Mouse (Mus musculus) skeletal muscle tissue, postnatal 0 days (tissue): ENCODE measurements around the gene Ccdc136. TPM values are rescaled to one million over a fixed set of nuclear protein-coding genes. Genes with fewer than 3 reads are reported as not detected.

Experiments used
- microRNA-seq, 2 experiments: library from miRNA; unstranded; fragments of <30 nt; microRNA quantifications; one replicate each; pipeline ENCODE4; 2016
- polyA plus RNA-seq: library from polyadenylated mRNA; unstranded; fragments of >200 nt; fragmentation: Nextera tagmentation; extraction: Ambion mirVana; gene quantifications from 2 replicates; pipeline ENCODE4 v1.2.1, GENCODE M21; 2015

The Ccdc136 gene
- 15.9 and 16.1 TPM in 2 replicates for polyA plus RNA-seq

DNA sequence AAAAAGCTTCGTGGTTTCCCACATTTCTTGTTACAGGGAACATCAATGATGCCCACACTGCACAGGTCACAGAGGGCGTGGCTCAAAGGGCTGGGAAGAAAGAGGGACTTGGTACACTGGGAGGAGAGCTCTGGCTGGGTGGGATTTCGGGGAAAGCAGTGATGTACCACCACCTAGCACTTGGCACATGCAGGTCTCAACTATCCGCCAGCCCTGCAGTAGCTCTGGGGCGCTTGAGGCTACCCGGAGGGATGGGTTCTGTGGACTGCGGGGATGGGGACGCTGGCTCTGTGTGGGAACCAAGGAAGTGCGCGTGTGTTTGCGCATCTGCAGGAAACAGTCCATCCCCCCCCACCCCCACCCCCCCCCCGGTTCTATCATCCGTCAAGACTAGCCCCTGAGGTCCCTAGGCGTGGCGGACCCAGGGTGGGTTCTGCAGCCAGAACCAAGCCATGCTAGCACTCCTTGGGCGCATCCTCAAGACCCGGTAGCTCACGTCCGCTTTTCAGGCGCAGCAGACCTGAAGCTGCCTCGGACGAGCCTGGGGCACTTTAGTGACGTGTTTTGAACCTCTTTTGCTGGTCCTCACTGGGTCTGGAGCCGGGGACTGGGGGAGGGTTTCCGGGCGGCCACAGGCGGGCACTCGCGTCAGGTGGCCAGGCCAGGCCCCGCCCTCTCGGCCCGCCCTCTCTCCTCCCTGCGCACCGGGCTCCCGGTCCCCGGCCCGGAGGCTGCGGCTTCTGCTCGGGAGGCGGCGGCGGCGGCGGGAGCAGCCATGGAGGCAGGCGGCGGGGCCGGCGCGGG, at the start of gene Ccdc136:
Ccdc136 (plus strand) TSS at position 400 of the 804 bp plus-strand sequence.

DNA sequence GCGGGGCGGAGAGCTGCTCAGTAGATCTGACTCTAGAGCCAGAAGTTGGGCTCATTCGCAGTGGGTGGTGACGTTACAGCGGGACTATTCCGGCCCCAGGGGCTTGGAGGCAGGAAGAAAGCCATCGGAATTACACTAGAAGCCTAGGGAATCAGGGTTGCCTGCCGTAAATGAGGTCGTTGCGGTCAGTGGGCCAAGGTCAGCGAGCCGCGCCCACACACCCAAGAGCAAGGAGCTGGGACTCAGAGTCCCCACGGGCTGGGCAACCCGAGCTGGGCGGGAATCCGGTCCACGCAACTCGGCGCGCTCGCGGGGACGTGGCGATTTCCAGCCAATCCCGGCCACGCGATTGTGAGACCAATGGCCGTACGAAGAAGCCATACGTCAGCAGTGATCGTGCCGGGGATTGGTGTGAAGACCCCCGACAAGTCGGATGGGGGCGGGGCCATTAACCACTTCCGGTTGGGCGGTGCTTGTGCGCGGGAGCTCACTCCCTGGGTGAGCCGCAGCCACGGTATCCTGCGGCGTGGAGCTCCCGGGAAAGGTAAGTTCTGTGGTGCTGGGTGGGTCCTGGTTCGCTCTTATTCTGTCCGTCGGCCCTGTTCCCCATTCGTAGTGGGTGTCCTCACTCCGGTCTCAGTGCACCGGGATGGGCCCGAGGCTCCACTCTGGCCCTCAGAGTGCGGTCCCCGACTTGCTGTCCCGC, 48.3 kb upstream of the Ccdc136 start, which contains the start of gene Calu:
Calu (plus strand) TSS at position 405 of the 706 bp plus-strand sequence.

GRCm38 (mm10) chr6:29388052-29388518, 8.0 kb upstream of the Ccdc136 start, which contains the start of gene Opn1sw:
Opn1sw (minus strand) TSS chr6:29388468.

DNA sequence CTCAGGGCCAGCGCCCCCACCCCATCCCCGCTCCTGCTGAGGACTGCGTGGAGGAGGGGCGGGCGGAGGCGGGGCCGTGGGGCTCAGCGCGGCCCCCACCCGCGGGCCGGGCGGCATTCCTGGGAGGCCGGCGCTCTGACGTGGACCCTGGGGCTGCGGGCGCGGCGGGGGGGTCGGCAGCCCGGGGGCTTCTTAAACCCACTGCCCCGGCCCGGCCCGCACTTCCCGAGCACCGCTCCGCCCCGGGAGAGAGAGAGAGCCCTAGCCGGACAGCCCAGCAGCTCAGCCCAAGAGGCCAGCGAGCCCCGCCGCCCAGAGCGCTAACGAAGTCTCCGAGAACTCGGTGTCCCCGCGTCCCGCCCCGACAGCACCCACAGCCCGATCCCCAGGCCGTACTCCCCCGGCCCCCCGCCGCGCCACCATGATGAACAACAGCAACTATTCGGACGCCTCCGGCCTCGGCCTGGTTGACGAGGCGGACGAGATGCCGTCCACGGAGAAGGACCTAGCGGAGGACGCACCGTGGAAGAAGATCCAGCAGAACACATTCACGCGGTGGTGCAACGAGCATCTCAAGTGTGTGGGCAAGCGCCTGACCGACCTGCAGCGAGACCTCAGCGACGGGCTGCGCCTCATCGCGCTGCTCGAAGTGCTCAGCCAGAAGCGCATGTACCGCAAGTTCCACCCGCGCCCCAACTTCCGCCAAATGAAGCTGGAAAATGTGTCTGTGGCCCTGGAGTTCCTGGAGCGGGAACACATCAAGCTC, 37.1 kb downstream of the Ccdc136 start, which contains the start of gene Flnc:
Flnc (plus strand) TSS at position 219 of the 766 bp plus-strand sequence.

DNA sequence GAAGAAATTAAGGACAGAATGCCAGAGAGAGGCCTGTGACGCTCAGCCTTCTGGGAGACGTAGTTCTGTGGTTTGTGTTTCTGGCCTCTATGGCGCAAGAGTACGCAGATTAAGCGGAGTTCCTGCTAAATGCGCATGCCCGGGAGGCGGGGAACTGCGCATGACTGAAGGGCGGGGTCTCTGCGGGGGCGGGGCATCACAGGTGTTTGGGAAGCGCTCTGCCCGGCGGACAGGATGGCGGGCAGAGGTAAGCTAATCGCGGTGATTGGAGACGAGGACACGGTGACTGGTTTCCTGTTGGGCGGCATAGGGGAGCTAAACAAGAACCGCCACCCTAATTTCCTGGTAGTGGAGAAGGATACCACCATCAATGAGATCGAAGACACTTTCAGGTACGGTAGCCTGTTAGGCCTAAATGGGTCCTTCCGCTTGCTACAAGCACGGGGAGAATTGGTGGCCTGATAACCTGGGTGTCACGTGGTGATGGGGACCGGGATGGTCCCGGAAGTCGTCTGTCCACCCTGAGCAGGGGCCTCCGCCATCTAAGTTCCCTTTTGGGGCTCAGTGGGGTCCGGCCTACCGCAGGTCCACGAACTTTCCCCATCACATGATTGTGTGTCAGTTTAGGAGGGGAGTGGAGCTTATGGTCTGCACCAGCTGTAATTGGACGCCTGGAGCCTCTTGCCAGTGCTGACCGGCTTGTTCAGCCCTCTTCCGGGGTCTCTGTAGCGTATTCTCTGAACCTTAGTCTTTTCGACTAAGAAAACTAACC, 71.7 kb downstream of the Ccdc136 start, which contains the start of gene Atp6v1f:
Atp6v1f (plus strand) TSS at position 136 of the 772 bp plus-strand sequence.

DNA sequence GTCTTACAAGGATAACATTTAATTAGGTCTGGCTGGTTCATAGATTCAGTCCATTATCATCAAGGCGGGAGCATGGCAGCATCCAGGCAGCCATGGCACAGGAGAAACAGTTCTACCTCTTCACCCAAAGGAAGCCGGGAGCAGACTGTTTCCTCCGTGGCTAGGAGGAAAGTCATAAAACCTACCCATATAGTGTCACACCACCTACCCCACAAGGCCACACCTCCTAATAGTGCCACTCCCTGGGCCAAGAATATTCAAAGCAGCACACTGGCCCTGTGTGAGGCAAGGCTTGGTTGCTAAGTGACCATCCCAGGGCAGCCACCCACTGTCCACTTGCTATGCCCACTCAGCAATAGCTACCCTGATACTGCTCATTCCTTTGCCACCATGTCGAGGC, 75.0 kb downstream of the Ccdc136 start, which contains the start of gene Atp6v1fnb:
Atp6v1fnb (plus strand) TSS at position 301 of the 400 bp plus-strand sequence.

Small RNA genes within 50 kb of the gene (microRNA-seq; reads per million reads assigned to microRNA genes)
- 0 reads per million in 2 experiments for gene Gm26220
- gene Gm44354, result 0 reads per million in 2 experiments

Other genes with a start within 250 kb of the Ccdc136 start
- 9.2 and 10.6 TPM in 2 replicates for gene Rbm28, start 231.3 kb upstream of the Ccdc136 start, polyA plus RNA-seq
- gene Prrt4, start 216.7 kb upstream of the Ccdc136 start, polyA plus RNA-seq, result 0.10 and 0.24 TPM in 2 replicates
- gene Impdh1, start 179.9 kb upstream of the Ccdc136 start, polyA plus RNA-seq, result 21.1 and 23.9 TPM in 2 replicates
- 18.1 and 21.3 TPM in 2 replicates for gene Hilpda, start 123.8 kb upstream of the Ccdc136 start, polyA plus RNA-seq
- gene Fam71f2, start 116.7 kb upstream of the Ccdc136 start, polyA plus RNA-seq, result 0.40 TPM in 1 of 2 replicates, not detected in the other
- not detected in 2 replicates for gene Fam71f1, start 77.2 kb upstream of the Ccdc136 start, polyA plus RNA-seq
- gene Calu, start 48.2 kb upstream of the Ccdc136 start, polyA plus RNA-seq, result 170 and 196 TPM in 2 replicates
- gene Opn1sw, start 7.8 kb upstream of the Ccdc136 start, polyA plus RNA-seq, result 1.1 and 1.2 TPM in 2 replicates
- gene Flnc, start 36.9 kb downstream of the Ccdc136 start, polyA plus RNA-seq, result 51.6 and 74.2 TPM in 2 replicates
- 142 and 145 TPM in 2 replicates for gene Atp6v1f, start 71.4 kb downstream of the Ccdc136 start, polyA plus RNA-seq
- gene Atp6v1fnb, start 75.1 kb downstream of the Ccdc136 start, polyA plus RNA-seq, result not detected in 2 replicates
- gene Kcp, start 111.6 kb downstream of the Ccdc136 start, polyA plus RNA-seq, result 6.4 and 8.1 TPM in 2 replicates
- 3.0 and 4.6 TPM in 2 replicates for gene Irf5, start 130.3 kb downstream of the Ccdc136 start, polyA plus RNA-seq
- gene Tnpo3, start 213.6 kb downstream of the Ccdc136 start, polyA plus RNA-seq, result 29.4 and 30.3 TPM in 2 replicates